Mouse (Mus musculus) frontal cortex, adult 2 months (tissue): ENCODE results near the gene Coro1a. TPM values are rescaled to one million over a fixed set of nuclear protein-coding genes. Genes with fewer than 3 reads are reported as not detected.

Source experiments
- polyA plus RNA-seq: library from polyadenylated mRNA; depleted of rRNA; stranded (reverse); fragments of >200 nt; gene quantifications from 2 replicates; pipeline ENCODE4 v1.2.3, GENCODE M21; 2012; rRNA removed

Coro1a gene
- polyA plus RNA-seq, 1 experiment: 145 TPM

Other genes starting within 250 kb of the Coro1a start
- gene Atp2a1, start 244.7 kb downstream of the Coro1a start, polyA plus RNA-seq: 1.2 and 1.9 TPM in 2 replicates
- 60.5 and 63.7 TPM in 2 replicates for gene Sh2b1, start 232.4 kb downstream of the Coro1a start, polyA plus RNA-seq
- gene Tufm, start 220.4 kb downstream of the Coro1a start, polyA plus RNA-seq: 97.2 and 102 TPM in 2 replicates
- gene Atxn2l, start 204.3 kb downstream of the Coro1a start, polyA plus RNA-seq: 144 and 153 TPM in 2 replicates
- 107 and 114 TPM in 2 replicates for gene Eif3c, start 141.4 kb downstream of the Coro1a start, polyA plus RNA-seq
- gene Apobr, start 122.8 kb downstream of the Coro1a start, polyA plus RNA-seq: 0.74 and 0.82 TPM in 2 replicates
- gene Cln3, start 122.0 kb downstream of the Coro1a start, polyA plus RNA-seq: 45.1 and 46.3 TPM in 2 replicates
- gene Il27, start 112.8 kb downstream of the Coro1a start, polyA plus RNA-seq: 0.13 TPM in 1 of 2 replicates, not detected in the other
- gene Nupr1, start 76.9 kb downstream of the Coro1a start, polyA plus RNA-seq: 23.9 and 31.7 TPM in 2 replicates
- 40.2 and 44.8 TPM in 2 replicates for gene Sgf29, start 58.5 kb downstream of the Coro1a start, polyA plus RNA-seq
- gene Sult1a1, start 31.4 kb downstream of the Coro1a start, polyA plus RNA-seq: 10.7 and 11.1 TPM in 2 replicates
- gene Bola2, start 12.4 kb downstream of the Coro1a start, polyA plus RNA-seq: 46.4 and 65.4 TPM in 2 replicates
- 34.3 and 34.5 TPM in 2 replicates for gene Slx1b, start 12.0 kb downstream of the Coro1a start, polyA plus RNA-seq
- 305 and 314 TPM in 2 replicates for gene Mapk3, start 51.8 kb upstream of the Coro1a start, polyA plus RNA-seq
- 4.4 and 6.4 TPM in 2 replicates for gene Gdpd3, start 58.5 kb upstream of the Coro1a start, polyA plus RNA-seq
- 439 and 535 TPM in 2 replicates for gene Ypel3, start 69.2 kb upstream of the Coro1a start, polyA plus RNA-seq
- gene Tbx6, start 73.7 kb upstream of the Coro1a start, polyA plus RNA-seq: 1.4 and 1.9 TPM in 2 replicates
- gene Ppp4c, start 84.7 kb upstream of the Coro1a start, polyA plus RNA-seq: 84.5 and 85.1 TPM in 2 replicates
- 130 and 142 TPM in 2 replicates for gene Fam57b, start 89.9 kb upstream of the Coro1a start, polyA plus RNA-seq
- gene 4930451I11Rik, start 123.9 kb upstream of the Coro1a start, polyA plus RNA-seq: 0.53 TPM in 1 of 2 replicates, not detected in the other
- gene Doc2a, start 139.6 kb upstream of the Coro1a start, polyA plus RNA-seq: 35.1 and 44.5 TPM in 2 replicates
- gene Hirip3, start 154.2 kb upstream of the Coro1a start, polyA plus RNA-seq: 89.0 and 92.5 TPM in 2 replicates
- gene Ino80e, start 154.6 kb upstream of the Coro1a start, polyA plus RNA-seq: 56.0 and 58.8 TPM in 2 replicates
- 105 and 110 TPM in 2 replicates for gene Taok2, start 176.9 kb upstream of the Coro1a start, polyA plus RNA-seq
- gene Tmem219, start 215.1 kb upstream of the Coro1a start, polyA plus RNA-seq: 27.7 and 30.9 TPM in 2 replicates
- gene Kctd13, start 221.1 kb upstream of the Coro1a start, polyA plus RNA-seq: 163 and 171 TPM in 2 replicates
- gene Asphd1, start 241.8 kb upstream of the Coro1a start, polyA plus RNA-seq: 46.4 and 54.9 TPM in 2 replicates
- 175 and 194 TPM in 2 replicates for gene Sez6l2, start 242.8 kb upstream of the Coro1a start, polyA plus RNA-seq